Mouse (Mus musculus) thymus, postnatal 10 days (tissue): ENCODE data around the gene Prickle3.

Experiments used
- DNase-seq, 2 experiments: peaks; one replicate each; pipeline ENCODE4 v3.0.0; 2021; ENCODE audit warnings: low spot score in 2 of 2

Prickle3 gene

DNA sequence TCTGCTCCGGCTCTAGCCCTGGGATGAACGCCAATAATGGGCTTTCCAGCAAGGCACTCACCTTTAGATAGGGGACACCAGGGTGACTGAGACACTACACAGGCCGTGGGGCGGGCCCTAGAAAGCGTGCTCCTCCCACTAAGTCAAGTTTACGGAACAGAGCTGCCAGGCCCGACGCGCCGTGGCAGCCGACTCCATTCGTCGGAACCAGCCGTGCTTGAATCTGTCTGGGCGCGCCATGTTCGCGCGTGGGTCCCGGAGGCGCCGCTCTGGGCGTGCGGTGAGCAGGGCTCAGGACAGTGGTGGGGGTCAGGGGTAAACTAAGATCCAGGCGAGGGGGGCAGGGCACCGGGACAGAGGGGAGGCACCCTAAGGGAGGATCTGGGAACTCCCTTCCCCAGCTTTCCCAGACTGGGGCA lies at the start of gene Prickle3:
Prickle3 (plus strand) TSS at position 40 of the 419 bp plus-strand sequence.
- no peak for DNase-seq

DNA sequence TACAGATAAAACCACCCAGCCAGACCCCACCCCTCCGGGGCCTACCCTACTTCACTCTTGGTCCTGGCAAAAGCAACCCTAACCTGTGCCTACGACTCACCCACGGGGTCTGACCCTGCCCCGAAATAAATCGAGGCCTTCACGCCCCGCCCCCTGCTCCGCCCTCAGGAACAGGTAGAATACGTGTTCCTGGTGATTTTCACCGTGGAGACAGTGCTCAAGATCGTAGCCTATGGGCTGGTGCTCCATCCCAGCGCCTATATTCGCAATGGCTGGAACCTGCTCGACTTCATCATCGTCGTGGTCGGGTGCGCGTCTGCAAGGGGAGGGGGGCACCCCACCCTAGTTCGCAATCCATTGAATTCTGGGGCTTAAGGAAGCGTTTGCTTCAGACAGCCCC lies 47.0 kb upstream of the Prickle3 start:
- DNase-seq, result no peak

GRCm38 (mm10) chrX:7610536-7611258 lies 46.4 kb upstream of the Prickle3 start:
- DNase-seq, result no peak

DNA sequence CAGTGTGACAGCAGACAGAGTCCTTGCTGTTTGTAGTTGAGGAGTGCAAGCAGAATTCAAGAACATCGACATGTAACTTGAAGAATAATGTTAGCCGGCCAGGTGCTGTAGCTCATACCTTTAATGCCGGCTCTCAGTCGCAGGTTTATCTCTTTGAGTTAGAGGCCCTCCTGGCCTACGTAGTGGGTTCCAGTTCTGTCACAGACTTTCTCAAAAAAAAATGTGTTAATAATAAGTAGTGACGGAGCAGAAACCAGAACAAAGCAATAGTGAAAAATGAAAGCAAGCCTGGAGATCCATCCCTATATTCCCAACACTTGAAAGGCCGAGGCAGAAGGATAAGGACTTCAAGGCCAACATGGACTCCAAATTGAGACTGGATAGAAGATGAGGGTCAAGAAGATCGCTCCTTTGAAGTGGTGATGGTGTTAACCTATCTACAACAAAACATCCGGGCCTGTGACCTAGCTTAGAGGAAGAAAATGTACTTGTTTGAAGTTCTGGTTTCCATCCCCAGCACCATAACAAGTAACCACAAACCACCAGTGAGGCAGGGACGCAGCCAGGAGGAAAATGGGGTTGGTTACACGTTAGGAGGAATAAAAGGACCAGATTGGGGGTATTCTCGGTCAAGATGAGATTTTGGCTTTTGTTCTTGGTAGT lies 39.0 kb upstream of the Prickle3 start:
- DNase-seq, result no peak

GRCm38 (mm10) chrX:7632560-7632959 lies 24.5 kb upstream of the Prickle3 start:
- no peak for DNase-seq

GRCm38 (mm10) chrX:7635101-7635500 lies 22.0 kb upstream of the Prickle3 start:
- no peak for DNase-seq

DNA sequence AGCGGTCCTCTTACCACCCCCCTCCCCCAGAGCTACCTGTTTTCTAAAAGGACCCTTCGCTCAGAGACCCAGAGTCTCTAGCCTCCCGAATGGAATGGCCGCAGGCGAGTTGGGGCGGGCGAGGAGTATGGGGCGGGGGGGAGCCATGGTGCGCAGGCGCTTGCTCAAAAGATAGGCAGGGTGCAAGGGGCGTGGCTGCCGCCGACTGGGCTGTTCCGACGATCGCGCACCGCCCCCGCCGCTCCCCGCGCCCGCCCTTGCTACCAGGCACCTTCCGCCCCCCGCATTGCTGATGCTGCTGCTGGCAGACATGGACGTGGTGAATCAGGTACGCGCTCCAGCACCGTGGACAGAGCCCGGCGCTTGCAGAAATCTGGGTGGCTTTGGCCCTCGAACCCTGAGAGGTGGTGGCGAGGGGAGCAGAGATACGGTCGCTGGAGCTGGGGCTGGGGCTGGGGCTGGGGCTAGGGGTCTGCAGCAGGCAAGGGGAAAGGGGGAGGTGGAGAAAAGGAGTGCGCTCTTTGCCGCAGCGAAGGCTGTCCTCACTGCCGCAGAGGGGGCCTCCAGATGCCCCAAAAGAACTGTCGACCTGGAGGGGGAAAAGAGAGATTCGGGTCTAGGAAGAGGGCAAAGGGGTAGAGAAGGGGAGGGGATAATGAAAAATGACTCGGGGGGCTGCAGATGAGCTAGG lies 18.5 kb upstream of the Prickle3 start, which contains the start of gene Syp:
Syp (plus strand) TSS at position 71 of the 691 bp plus-strand sequence.
- DNase-seq, result peak; percentile 78 to 89

GRCm38 (mm10) chrX:7639536-7640325 lies 17.3 kb upstream of the Prickle3 start:
- DNase-seq, result no peak

DNA sequence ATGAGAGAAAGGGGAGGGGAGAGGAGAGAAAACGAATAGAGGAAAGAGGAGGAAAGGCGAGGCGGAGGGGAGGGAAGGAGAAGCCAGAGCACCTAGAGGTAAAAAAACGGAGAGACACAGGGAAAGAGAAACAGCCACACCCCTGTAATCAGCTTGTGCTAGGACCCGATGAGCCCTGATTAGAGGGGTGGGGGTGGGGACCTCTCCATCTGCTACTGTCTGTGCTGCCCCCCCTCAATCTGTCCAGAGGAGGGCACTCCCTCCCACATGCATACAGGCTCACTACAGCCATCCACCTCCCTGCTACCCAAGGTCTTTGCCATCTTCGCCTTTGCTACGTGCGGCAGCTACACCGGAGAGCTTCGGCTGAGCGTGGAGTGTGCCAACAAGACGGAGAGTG lies 16.3 kb upstream of the Prickle3 start:
- DNase-seq, result no peak

DNA sequence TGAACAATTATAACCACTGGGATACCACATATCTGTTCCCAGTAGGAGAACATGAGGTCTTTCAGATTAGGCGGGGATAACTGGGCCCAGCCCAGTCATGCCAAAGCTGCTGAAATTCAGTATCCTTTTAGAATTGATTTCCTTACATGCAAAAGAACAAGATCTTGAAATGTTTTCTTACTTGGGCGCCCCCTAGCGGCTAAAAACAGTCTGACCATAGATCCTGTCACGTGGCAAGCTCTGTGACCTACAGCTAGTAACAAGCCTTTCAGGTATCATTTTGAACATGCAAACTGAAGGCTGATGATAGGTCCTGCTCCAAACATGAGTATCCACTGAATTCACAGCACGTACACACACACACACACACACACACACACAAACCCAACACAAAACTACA lies 11.7 kb upstream of the Prickle3 start:
- DNase-seq, result peak; percentile 62 to 80

DNA sequence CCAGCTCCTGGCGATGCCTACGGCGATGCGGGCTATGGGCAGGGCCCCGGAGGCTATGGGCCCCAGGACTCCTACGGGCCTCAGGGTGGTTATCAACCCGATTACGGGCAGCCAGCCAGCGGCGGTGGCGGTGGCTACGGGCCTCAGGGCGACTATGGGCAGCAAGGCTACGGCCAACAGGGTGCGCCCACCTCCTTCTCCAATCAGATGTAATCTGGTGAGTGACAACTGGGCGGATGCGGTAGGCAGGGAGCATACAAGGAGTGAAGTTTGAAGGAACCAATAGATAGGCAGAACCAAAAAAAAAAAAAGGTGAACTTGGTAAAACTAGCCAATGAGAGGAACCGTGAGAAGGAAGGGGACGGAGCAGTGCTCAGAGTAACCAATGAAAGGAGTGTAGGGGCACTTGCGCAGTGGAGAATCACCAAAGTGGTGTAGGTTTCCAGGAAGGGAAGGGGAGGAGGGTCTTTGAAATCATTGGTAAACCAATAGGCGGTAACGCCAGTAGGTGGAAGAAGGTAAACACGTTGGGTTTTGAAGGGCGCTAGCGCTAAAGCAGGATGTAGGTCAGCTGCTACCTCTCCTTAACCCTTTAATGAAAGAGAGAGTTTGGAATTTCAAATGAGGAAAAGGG lies 8.3 kb upstream of the Prickle3 start:
- peak; percentile 67 to 82 for DNase-seq

- DNase-seq, result no peak
These were observed 1.1 kb downstream of the Prickle3 start for GRCm38 (mm10) chrX:7658031-7658784.

DNA sequence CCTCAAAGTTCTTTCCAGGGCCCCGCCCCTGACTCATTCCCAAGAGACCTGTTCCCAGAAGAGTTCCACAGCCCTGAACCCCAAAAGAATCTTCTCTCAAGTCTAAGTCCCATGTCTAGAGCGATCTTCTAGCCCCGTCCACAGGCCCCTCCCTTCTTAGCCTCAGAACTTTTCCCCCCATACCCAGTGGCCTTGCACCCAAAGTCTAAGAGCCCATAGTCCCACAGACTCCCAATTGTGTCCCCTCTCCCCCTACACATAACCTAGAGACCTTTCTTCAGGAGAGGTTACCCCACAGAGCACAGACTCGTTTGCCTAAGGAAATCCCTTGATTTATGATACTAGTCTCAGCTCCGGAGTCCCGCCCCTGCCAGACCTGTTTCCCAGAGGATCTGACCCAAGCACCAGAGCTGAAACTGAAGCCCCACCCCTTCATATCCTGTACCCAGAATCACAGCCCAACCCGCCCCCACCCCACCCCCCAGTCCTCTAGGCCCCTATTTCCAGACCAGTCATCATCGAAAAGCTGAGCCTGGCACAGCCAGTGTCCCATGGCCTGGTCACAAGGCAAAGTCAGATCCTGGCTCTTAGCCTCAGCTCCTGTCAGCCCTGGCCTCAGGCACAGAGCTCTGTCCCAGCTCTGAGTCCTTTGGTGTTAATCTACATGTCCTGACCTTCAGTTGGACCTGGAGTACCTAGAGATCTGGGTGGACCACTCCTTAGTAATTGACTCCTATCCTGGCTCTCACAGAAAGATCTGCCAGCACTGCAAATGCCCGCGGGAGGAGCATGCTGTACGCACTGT lies 1.9 kb downstream of the Prickle3 start:
- no peak for DNase-seq

DNA sequence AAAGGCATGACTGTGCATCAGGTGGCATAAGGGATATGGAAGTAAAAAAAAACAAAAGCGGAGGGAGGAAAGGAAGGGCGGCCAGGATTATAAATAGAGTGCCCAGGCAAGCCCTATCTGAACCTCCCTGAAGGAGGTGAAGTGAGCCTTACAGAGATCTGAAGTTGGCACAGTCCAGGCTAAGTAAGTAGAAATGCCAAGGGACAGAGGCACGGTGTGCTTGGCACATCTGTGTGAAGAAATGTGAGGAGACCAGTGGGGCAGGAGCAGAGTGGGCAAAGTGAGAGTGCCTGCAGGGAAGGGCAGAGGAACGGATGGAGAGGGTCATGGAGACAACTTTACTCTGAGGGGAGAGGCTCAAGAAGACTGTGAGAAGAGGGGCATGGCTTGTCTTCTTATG lies 4.0 kb downstream of the Prickle3 start:
- no peak for DNase-seq

DNA sequence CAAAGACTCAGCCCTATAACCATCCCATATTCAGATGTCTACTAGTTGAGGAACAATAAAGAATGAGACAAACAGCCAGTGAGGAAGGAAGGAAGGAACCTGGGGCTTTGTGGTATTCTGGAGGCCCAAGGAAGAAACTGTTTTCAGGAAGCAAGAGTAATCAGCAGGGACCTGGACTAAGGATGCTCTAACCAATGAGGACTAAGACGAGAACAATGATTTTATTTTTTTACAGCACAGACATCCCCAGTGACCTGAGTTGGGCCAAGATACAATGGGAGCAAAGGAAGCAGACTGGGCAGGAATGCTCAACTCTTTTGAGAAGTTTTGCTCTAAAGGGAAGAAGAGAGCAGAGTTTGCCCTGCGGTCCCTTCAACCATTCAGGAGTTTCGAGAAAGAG lies 5.9 kb downstream of the Prickle3 start:
- DNase-seq, result no peak

GRCm38 (mm10) chrX:7664791-7665190 lies 7.7 kb downstream of the Prickle3 start:
- no peak for DNase-seq

- no peak for DNase-seq
These were observed 8.9 kb downstream of the Prickle3 start for GRCm38 (mm10) chrX:7665739-7666502.

GRCm38 (mm10) chrX:7670390-7670881 lies 13.4 kb downstream of the Prickle3 start:
- DNase-seq, result peak; percentile 20 to 26
